Mouse (Mus musculus) adrenal gland, postnatal 4 days (tissue): Measurements from ENCODE around the gene Ttc24. TPM values are rescaled to one million over a fixed set of nuclear protein-coding genes. Genes with fewer than 3 reads are reported as not detected.

Source experiments
- DNase-seq, 2 experiments: peaks; one replicate each; pipeline ENCODE4 v3.0.0; 2021 to 2022; ENCODE audit warnings: low spot score in 2 of 2, mixed read lengths in 2 of 2
- total RNA-seq, 2 experiments: library from RNA; stranded (reverse); gene quantifications; 2 replicates each; pipeline ENCODE4 v1.2.3; 2021

Ttc24 gene
- total RNA-seq, 2 experiments from 2014 or later = not detected

DNA sequence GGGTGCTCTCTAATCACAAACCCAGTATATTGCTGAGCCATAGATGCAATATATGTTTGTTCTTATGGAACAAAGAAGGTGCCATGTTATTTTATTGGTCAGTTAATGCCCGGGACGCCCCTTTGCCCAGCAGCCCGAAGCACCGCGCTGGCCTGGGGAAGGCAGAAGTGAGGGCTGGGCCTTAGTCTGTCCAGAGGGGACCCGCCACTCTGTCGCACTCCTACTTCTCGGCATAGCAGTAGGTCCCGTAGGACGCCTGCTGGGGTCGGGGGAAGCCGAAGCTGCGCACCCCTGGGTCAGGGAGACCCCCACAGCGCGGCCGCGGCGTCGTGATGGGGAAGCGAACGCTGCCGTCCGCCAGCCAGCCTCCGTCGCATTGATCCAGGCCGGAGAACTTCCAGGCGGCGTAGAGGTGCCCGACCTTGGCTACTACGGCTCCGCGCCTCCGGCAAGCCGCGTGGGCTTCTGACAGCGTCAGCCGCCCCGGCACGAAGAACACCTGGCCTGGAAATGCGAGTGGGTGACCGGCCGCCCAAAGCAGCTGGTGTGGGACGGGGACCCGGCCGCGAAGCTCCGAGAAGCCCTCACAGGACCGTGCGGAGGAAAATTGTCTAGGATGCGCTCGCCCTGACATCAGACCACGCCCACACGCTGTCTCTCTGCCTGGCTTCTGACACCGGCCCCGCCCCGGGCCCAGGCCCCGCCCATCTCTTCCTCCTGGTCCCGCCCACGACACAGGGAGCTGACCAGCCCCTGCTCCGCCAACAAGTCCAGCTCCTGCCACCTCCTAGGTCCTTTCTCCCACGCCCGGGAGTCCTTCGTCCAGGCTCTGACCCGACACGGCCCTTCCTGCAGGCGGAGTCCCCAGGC is 55.5 kb downstream of the Ttc24 start:
- DNase-seq = peak; percentile 76 to 78

Other genes with a start within 250 kb of the Ttc24 start
- under 1 TPM; 0.25 to 0.51 TPM for gene Sh2d2a, start 231.5 kb downstream of the Ttc24 start, total RNA-seq
- gene Prcc, start 192.7 kb downstream of the Ttc24 start, total RNA-seq = 10 to 100 TPM; 67.0 to 74.2 TPM
- 100 to 1,000 TPM; 205 to 213 TPM for gene Hdgf, start 172.0 kb downstream of the Ttc24 start, total RNA-seq
- gene Mrpl24, start 158.8 kb downstream of the Ttc24 start, total RNA-seq = 100 to 1,000 TPM; 135 to 138 TPM
- gene Isg20l2, start 148.0 kb downstream of the Ttc24 start, total RNA-seq = 10 to 100 TPM; 31.0 to 33.5 TPM
- gene Rrnad1, start 147.6 kb downstream of the Ttc24 start, total RNA-seq = 10 to 100 TPM; 21.9 to 24.9 TPM
- 1 to 10 TPM; 1.7 to 2.0 TPM for gene Crabp2, start 129.6 kb downstream of the Ttc24 start, total RNA-seq
- 10 to 100 TPM; 16.2 to 24.3 TPM for gene Nes, start 107.2 kb downstream of the Ttc24 start, total RNA-seq
- gene Bcan, start 78.1 kb downstream of the Ttc24 start, total RNA-seq = 10 to 100 TPM; 29.2 to 30.6 TPM
- not detected for gene Hapln2, start 50.7 kb downstream of the Ttc24 start, total RNA-seq
- gene Gpatch4, start 35.2 kb downstream of the Ttc24 start, total RNA-seq = 10 to 100 TPM; 15.4 to 16.1 TPM
- gene Naxe, start 19.8 kb downstream of the Ttc24 start, total RNA-seq = 100 to 1,000 TPM; 124 to 126 TPM
- 10 to 100 TPM; 17.2 to 18.8 TPM for gene Iqgap3, start 3.7 kb upstream of the Ttc24 start, total RNA-seq
- gene Mef2d, start 64.1 kb upstream of the Ttc24 start, total RNA-seq = 10 to 100 TPM; 90.0 to 92.1 TPM
- 1 to 10 TPM; 2.2 to 3.8 TPM for gene Rhbg, start 176.4 kb upstream of the Ttc24 start, total RNA-seq
- 1 to 10 TPM in 1 of 2 experiments, under 1 TPM in 1; 0.65 to 1.4 TPM for gene Gm38392, start 208.9 kb upstream of the Ttc24 start, total RNA-seq
- gene Tsacc, start 218.7 kb upstream of the Ttc24 start, total RNA-seq = 10 to 100 TPM in 1 of 2 experiments, 1 to 10 TPM in 1; 8.0 to 11.0 TPM
- gene Cct3, start 218.8 kb upstream of the Ttc24 start, total RNA-seq = 100 to 1,000 TPM; 272 to 299 TPM
- gene Glmp, start 246.7 kb upstream of the Ttc24 start, total RNA-seq = 100 to 1,000 TPM; 163 to 166 TPM